Mouse (Mus musculus) common myeloid progenitor, adult 5-6 weeks (primary cell): ENCODE measurements around the gene Zfp575. TPM values are rescaled to one million over a fixed set of nuclear protein-coding genes. Genes with fewer than 3 reads are reported as not detected.

Experiments used
- ATAC-seq: replicated peaks from 2 replicates; pipeline ENCODE4 v1.8.0; 2016; ENCODE audit warnings: low read depth, mild to moderate bottlenecking, moderate TSS enrichment, inconsistent platforms; ENCODE audit not compliant: poor library complexity, severe bottlenecking
- total RNA-seq: library from RNA; stranded (forward); fragments of 200-1000, 187-1606 nt; gene quantifications from 2 replicates; pipeline ENCODE4 v1.2.3, GENCODE M21; 2017

Zfp575 gene
- total RNA-seq, 1 experiment from 2014 or later = not detected

DNA sequence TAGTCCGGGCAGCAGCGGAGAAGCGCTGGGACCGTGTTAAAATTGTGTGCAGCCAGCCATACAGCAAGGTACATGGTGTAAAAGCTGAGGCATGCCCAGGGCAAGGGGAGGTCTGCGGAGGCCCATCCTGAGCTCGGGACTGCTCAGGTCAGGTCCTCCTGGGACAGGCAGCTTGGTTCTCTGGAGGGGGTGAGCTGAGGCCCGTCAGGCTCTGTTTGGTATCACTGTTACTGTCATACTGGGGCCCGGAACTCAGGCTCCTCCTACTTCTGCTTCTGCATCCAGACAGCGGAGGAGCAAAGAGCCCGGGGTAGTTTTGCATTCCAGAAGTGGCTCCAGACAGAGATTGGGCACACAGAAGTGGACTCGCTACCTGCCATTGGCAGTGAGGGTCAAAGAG lies 21.8 kb downstream of the Zfp575 start:
- ATAC-seq = no peak

DNA sequence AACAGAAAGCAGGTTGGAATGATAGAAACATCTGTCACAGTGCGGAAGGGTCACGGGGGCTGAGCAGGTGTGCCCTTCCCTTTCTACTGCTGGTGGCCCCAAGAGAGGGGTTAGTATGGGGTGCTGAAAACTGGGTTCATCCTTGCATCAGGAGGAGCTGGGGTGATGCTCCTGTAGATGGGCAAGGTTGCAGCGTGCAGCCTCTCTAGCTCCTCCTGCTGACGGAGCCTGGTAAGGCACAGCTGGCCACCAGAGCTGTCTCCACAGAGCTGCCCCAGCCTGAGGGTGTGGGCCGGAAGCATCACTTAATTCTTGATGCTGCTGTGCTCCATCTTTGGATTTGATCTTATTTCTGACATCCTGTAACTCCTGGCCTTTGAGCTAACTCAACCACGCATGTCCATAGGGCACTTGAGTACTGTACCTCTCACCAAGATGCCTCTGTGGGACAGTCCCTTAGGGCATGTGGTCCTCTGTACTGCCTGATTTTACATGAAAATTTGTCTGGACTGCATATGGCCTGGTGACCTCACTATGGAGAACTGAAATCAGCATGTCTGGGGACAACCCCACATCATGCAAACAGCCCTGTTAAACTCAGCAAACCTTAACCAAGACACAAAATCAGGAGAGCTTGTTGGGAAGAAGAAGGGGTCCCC lies 22.7 kb downstream of the Zfp575 start:
- peak; percentile 98 for ATAC-seq

DNA sequence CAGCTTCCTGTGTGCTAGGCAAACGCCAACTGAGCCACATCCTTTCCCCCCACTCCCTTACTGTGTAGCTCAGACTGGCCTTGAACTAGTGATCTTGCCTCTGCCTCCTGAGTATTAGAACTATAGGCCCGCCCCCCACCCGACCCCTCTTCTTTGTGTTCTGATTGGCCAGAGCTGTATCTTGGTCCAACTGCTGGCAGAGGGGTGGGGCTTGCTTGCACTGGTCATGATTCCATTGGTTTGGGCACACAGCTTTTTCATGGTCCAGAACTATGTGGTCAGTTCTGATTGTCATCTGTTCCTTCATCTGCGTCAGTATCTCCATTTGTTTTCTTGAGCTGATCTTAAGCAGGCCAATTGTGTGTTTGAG lies 23.6 kb downstream of the Zfp575 start:
- ATAC-seq = no peak

DNA sequence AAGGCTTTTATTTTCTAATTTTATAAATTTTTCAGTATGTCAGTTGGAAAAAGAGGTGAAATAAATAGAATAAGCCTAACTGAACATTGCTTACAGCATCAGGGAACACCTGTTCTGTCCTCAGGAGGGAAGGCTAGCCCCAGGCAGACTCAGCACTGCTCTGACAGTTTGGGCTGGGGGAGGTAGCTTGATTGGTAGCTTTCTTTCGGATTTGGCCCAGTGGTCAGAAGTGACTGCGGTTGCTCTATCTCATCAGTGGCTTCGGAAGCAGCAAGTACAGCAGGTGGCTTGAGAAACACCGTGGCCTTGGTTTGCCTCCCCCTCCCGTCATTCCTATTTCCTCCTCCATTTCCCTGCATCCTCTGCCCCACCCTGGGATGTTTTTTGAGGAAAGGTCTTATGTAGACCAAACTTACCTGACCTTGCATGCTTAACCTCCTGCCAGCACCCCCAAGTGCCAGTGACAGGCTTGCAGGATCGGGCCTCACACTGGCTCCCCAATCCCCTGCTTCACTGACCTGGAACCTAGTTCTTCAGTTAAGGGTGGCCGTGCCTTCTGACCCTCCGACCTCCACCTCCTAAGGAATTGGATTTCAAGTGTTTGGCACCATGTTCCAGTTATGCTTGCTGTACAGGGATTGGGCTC lies 24.1 kb downstream of the Zfp575 start:
- no peak for ATAC-seq

DNA sequence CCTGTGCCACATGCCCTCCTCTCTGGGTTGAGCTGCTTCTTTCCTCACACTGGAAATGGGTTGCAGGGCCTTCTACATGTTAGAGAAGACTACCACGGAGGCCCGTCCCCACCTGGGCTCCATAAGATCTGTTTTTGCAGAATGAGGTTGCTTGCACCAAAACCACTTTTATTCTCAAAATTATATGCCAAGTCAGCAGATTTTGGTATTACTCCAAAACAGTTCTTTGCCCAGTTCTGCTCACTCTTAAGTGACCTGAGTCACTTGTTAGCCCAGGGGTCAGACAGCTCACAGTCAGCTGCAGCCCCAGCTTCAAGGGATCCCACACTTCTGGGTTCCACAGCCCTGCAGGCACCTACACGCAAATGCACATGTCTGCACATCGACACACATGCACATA lies 26.0 kb downstream of the Zfp575 start:
- ATAC-seq = no peak

DNA sequence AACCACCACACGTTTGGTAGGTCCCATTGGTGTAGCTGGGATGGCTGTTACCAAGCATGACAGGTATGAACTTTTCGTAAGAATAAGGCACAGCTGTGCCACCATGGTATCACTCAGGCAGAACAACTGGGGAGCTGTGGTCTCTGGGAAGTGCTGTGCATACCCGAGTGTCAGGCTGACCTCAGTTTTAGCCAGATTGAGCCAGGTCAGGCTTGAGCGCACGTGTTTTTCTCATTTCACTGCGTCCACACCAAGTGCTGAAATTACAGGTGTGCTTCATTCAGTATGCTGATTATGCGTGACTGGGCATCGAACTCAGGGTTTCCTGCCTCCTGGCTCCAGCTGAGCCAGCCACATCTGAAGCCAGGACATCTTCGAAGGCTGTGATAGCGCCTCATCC lies 31.7 kb downstream of the Zfp575 start:
- no peak for ATAC-seq

DNA sequence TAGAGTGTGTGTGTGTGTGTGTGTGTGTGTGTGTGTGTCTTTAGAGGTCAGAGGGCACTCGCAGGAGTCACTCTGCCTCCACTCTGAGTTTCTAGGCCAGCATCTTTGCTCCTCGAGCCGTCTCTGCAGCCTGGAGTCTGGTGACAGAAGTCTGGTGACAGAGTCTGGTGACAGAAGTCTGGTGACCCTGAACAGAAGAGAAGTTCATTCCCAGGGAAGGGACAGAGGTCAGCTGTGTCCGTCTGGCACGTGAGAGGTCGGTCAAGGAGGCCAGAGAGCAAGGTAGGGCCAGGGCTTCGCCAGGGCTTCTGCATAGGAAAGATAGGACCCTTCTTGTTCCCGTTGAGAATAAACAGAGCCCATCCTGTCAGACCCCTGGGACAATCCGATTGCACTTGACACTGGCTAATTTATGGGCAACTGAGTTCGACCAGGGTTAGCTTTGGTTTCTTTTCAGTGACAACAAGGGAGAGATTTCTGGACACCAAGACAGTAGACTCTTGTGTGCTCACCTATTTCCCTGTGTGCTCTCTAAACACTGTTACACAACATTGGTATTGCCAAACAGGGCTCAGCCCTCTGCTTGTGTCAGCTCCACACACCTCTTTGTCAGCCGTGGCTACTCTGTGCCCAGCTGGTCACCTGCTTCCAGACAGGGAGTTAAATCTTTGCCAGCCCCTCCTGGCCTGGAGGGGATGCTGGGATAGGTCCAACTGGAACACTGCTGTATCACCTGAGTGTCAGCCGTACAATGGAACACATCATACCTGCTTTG lies 35.3 kb downstream of the Zfp575 start:
- no peak for ATAC-seq

DNA sequence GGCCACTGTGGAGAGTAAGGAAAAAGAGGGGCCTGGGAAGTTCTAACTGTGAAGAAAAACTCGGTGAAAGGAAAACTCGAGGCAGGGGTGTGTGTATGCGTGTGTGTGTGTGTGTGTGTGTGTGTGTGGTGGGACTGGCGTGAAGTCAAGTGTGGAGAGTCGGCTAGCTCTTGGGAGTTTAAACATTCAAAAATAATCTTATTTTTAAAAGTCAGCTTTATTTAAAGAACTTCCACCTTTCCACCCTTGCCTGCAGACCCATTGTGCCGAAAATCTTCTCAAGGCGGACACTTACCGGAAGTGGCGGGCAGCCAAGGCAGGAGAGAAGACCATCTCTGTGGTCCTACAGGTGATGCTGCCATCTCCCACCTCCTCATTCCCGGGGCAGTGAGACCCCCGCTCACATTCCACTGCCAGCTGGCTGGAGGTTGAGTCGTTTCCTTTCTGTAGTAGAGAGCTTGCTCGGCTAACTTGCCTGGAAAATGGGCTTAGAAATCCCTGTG lies 39.9 kb downstream of the Zfp575 start:
- no peak for ATAC-seq

DNA sequence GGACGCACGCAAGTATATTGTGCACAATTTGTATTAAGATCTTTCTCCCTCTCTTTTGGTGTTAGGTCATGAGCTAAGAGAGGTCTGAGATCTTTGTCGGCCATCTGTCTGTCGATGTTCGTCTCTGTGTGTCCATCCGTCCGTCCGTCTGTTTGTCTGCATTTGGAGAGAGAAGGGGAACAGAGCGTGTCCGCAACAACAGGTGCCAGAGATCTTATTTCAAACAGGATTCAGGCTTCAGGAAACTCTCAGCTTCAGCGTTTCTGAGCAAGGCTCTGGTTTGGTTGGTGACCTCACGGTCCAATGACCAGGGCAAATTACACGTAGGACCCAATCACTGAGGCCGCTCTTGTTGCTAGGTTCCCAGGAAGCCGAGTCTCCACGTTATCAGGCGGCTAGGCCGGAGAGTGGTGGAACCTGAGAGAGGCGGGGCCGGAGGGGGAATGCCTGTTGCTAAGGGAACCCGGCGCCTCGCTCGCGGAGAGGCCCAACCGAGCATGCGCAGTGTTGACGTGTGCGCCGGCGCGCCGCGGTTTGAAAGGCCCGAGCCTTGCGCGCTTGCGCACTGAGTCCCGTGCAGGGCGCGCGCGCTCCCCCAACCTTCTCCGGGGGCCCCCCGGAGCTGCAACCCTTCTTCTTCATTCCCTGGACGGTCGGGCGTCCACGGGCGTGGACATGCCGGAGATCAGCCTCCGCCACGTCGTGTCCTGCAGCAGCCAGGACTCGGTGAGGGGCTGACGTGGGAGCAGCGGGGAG lies 40.6 kb downstream of the Zfp575 start:
- peak; percentile 99 for ATAC-seq

DNA sequence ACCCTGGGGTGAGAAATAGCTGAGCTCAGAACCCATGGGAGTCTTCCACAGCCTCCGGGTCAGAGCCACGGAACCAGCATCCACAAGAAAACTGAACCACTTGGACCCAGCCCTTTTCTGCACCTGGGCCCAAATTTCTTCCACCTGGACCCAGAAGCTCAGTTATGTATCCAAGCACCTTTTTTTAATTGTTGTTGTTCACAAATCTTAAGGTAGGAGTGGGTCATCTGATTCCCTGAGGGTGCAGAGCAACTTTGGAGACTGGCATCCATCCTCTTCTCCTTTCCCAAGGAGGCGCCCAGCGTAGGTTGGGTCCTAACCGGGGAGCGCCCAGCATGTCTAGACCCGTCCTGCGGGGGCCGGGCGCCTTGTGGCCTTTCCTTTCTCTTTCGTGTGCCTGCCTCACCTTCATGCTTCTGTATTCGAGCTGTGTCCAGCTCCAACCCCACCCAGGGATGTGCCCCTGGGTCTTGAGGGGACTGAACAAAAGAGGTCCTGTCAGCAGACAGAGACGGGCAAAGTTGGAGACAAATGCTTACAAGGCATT lies 41.3 kb downstream of the Zfp575 start, which contains the start of the genes Pinlyp and Xrcc1:
Gene Pinlyp, minus strand, starts transcription at position 51 of the 547 bp plus-strand sequence.
Gene Xrcc1, plus strand, starts transcription at position 222 of the 547 bp plus-strand sequence.
- ATAC-seq = no peak

DNA sequence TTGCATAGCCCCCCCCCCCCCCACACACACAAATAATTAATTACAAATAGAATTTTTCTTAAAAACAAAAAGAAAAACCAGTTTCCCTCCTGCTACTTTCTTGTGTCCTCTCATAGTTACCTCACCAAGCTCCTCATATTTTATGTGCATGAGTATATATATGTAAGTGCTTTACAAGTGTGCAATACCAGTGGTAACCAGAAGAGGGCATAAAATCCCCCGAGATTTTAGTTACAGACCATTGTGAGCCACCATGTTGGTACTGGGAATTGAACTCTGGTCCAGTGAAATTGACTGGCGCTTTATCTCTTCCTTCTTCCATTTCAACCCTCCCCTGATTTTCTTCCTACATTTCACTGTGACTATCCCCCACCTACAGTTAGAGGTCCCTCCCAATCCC lies 42.9 kb downstream of the Zfp575 start:
- no peak for ATAC-seq

DNA sequence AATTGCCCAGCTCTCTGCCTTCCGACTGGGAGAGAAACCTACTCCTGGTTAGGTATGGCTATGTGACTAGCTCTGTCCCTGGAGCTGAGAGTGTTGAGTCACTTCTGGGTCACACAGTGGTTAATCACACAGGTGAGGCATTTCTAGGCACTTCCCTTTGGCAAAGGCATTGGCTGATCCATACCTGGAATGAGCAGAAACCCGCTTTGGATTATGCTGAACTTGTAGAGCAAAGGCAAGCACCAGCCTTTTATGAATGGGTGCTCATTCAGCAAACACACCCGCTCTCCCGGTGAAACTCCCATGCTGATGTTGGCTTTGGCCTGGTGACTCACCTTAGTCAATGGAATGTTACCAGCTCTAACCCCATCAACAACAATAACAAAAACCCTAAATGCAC lies 47.8 kb downstream of the Zfp575 start:
- ATAC-seq = no peak

DNA sequence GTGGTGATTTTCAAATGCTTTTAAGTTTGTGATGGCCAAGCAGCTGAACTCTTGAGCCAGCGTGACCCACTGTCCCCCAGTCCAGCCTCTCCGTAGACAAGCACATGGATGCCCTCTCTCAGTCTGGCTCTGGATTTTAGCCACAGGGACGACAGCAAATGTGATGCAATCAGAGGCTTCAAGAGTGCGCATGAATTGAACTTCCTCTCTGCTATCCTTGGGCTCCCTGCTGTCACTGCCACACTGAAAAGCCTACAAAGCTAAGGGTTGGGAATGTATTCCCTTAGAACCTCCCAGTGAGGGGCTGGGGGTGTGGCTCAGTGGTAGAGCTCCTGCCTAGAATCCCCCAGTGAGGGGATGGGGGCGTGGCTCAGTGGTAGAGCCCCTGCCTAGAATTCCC lies 48.7 kb downstream of the Zfp575 start:
- ATAC-seq = 0 out of 2 replicates have a peak, but pooled peaks have one; percentile 36

DNA sequence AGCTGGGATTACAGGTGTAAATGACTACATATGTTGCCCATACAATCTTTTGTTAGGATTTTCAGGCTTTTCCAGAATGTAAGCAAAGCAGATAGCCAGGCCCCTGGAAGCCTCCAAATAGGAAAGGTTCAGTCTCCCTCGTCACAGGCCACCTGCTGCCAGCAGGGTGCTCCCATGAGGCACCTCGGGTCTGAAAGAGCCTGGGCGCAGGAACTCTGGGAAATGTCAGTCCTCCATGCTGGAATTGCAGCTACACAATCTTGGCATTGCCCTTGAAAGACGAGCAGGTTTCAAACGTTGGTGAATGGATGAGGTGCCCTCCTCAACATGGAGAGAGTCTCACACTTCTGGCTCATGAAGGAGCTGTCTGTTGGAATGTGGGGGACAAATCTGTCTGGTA lies 49.3 kb downstream of the Zfp575 start:
- no peak for ATAC-seq

DNA sequence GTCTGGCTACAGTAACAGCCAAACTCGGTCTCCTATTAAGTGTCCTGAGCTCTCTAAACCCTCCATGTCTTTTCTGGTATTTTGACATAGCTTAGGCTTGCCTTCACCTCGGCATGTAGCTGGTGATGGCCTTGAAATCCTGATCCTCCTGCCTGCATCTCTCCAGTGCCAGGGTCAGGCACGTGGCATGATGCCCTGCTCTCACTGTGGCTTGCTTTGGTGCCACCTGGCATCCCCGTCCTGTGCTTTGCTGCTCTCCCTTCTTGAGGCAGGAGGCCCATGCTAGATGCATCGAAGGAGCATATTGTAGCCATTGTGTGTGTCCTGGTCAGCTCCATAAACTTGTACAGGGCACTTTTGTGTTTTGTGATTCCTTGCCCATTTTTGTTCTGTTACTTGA lies 49.9 kb downstream of the Zfp575 start:
- ATAC-seq = no peak

DNA sequence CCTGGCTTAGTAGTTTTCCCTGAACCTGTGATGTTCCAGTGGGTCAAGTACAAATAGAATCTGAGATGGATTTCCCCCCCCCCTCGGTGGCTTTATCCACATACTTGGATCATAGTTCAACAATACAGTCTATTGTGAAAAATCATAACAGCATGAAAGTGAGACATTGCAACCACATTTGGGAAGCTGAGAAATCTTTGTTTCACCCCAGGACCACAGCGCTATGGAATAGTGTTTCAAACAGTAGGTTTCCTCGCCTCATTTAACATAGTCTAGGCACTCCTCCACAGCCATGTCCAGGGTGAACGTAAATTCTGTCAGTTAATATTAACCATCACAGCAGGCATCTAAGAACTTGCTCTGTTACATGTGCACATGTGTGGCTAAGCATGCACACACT lies 50.4 kb downstream of the Zfp575 start:
- no peak for ATAC-seq

DNA sequence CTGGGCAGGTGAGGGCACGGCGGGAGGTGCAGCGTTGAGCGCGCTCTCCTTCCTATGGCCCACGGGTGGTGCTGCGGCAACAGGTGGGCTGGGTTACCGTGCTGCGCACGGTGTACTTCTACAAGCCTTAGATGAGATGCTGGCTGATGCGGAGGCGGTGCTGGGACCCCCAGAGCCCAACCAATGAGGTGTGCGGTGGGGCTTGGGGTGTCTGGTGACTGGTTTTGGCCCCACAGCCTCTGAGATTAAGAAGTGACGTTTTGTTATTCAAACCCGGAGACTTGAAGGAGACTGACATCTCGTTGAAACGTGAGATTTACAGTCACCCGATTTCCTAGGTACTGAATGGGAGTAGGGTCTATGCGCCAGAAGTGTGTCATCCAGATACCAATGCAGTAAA lies 53.1 kb downstream of the Zfp575 start:
- no peak for ATAC-seq
